Mouse (Mus musculus): ENCODE results near the gene 4930579F01Rik.

- no peak for TF ChIP-seq MAFK (IDR thresholded peaks at IDR 0.05; ENCODE audit: insufficient replicate concordance, low read length)
- no peak for TF ChIP-seq E2F4 (IDR thresholded peaks at IDR 0.05; ENCODE audit: insufficient replicate concordance, low read depth, low read length)
- no peak for TF ChIP-seq ZNF384 (IDR thresholded peaks at IDR 0.05; ENCODE audit: low read depth, low read length)
- TF ChIP-seq CTCF (conservative IDR thresholded peaks at IDR 0.05 in 1 of 2, IDR thresholded peaks at IDR 0.05 in 1 of 2; ENCODE audit: low read depth in 2 of 2, low read length in 2 of 2) = no peak
- no peak for TF ChIP-seq NELFE (IDR thresholded peaks at IDR 0.05; ENCODE audit: low read depth, low read length)
- no peak for TF ChIP-seq MYC (IDR thresholded peaks at IDR 0.05; ENCODE audit: low read depth, low read length)
- TF ChIP-seq UBTF (IDR thresholded peaks at IDR 0.05; ENCODE audit: low read depth, low read length) = no peak
Observed at GRCm38 (mm10) chr3:138227782-138228181, 34.2 kb upstream of the 4930579F01Rik start.
